Mouse (Mus musculus): ENCODE data around the gene Col1a2. TPM values are rescaled to one million over a fixed set of nuclear protein-coding genes. Genes with fewer than 3 reads are reported as not detected.

Gene Col1a2
- polyA plus RNA-seq, 1 experiment from 2014 or later = 384 TPM

DNA sequence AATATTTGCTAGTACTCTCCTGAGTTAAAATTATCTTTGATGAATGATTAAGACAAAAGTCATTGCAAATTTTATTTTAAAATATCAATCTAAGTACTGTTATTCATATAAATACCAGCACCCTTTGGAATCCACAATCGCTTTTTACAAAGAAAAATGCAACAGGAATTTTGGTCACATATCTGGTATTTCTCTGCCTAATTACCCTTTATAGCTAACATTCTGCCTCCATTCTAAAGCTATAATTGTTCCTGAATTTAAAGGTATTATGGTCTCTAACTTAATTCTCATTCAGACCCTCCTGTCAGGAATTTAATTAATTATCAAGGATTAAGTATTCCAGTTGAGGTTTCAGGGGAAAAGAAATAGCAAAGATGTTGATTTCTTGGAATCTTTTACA, 28.3 kb downstream of the Col1a2 start:
- Histone ChIP-seq H3K27ac (no peak overlapping the region), H3K27me3 (no peaks in the 10 kb centered on the region), H3K9me3 (replicated peaks) (no peaks in the 10 kb centered on the region), H3K4me2 (replicated peaks) (no peak overlapping the region), H3K4me3 (no peak overlapping the region), H3K9ac (no peak overlapping the region), H3K4me1 (no peaks in the 10 kb centered on the region), H3K36me3 (no peaks in the 10 kb centered on the region)
- no peak for ATAC-seq (ENCODE audit: low FRiP score)
- WGBS = 95% methylated on average over 1 of the region's 1 CpGs

DNA sequence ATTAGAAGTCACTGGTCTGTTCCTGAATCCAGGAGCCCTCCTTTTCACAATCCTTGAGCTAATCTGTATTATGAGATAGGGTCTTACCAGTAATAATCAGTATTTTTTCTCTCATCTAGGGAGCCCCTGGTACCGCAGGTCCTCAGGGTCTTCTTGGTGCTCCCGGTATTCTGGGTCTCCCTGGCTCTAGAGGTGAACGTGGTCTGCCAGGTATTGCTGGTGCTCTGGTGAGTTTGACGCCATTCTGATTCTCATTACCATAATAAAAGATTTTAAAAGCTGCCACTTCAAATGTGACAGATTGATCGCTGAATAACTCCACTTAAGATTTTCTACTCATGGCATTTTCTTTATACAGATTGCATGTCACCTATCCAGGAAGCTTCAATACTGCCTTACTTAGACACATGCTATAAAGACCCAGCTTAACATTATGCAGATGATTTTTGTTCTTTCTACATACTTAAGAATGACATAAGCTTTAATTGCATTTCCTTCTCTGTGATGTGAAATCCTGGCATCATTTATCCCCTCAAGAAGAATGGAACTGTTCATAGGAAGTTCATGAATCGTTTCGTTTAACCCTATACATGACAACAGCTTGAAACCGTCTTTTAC, 30.0 kb downstream of the Col1a2 start:
- ATAC-seq (ENCODE audit: low FRiP score) = no peak

DNA sequence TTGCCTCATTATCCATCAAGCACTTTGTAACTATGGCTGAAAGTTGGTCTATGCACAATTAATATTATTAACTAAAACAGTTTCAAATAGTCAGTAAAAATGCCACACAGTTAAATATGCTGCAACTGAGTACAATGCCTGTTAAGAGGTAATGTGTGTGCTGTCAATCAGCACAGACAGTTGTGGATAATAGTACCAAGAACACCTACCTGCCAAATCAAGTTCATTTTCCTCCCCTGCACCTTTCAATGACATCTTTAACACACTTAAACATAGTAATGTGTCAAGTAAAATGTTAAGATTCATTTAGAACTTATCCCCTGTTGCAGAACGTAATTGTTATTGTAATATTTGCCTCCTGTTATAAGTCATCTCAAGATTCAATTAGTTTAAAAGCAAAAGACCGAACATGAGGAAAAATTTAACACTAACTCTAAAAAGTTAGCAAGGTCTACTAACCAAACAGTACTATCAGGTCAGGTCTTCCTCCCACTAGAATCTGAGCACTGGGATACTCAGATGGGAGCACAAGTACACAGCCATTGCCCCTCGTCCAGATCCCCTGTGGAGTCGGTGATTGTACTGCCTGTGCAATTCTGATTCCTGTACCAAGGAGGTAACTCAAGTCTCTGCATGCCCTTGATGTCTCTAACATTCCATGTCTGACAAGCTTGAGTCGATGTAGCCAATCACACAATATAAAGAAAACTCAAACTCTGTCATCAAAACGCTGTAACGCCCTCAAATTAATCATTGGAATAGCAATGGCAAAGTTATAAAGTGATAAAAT, 37.5 kb downstream of the Col1a2 start:
- WGBS = 86% methylated on average over 7 of the region's 7 CpGs
- no peak for ATAC-seq (ENCODE audit: low FRiP score)
- H3K9me3 ChIP-seq (replicated peaks) = no peaks in the 10 kb centered on the region
- H3K4me1 ChIP-seq = no peaks in the 10 kb centered on the region
- H3K27me3 ChIP-seq = no peaks in the 10 kb centered on the region
- H3K27ac ChIP-seq = no peak overlapping the region
- H3K4me2 ChIP-seq (replicated peaks) = no peak overlapping the region
- no peak overlapping the region for H3K4me3 ChIP-seq
- H3K36me3 ChIP-seq = no peaks in the 10 kb centered on the region
- H3K9ac ChIP-seq = no peak overlapping the region

More for the DNA sequence above, 30.0 kb downstream of the Col1a2 start:
- Histone ChIP-seq H3K9ac (no peak overlapping the region), H3K4me2 (replicated peaks) (no peak overlapping the region), H3K27ac (no peak overlapping the region), H3K27me3 (no peaks in the 10 kb centered on the region), H3K4me1 (no peaks in the 10 kb centered on the region), H3K36me3 (no peaks in the 10 kb centered on the region), H3K4me3 (no peak overlapping the region), H3K9me3 (replicated peaks) (no peaks in the 10 kb centered on the region)
- WGBS = 82% methylated on average over 8 of the region's 8 CpGs

DNA sequence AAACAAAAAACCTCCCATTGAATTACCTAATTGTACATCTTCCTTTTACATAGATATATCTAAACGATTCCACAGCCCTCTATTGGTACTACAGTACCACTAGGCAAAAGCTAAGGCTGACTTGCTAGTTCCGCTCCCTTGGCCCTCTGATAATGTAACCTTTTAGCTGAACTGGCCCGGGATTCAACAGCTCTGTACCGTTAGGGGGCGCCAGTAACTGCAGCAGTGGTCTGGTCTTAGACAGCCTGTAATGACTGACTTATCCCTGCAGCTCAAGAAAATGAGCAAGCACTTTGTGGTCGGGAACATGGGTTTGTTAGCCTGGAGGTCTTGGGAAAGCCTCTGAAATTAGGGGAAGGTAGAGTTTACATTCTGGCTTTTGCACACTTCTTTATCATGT, 39.9 kb downstream of the Col1a2 start:
- H3K27ac ChIP-seq = no peak overlapping the region
- WGBS = 49% methylated on average over 6 of the region's 6 CpGs

DNA sequence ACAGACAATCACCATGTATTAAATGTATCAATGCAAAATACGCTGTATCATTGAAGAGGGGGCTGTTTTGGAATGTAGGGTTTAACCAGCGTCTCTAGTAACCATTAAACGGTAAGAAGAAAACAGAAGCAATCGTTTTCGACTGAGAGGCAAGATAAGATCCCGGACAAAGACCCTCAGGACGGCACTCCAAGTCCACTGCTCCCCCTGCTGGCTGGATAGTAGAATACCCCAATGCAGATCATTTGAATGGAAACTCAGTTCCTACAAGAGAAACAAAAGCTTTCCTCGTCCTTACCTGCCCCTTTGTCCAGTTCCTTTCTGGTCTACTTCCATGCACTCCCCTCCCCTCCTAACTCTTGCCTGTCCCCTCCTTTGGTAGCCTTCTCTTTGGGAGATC, 41.1 kb downstream of the Col1a2 start:
- H3K9me3 ChIP-seq (replicated peaks) = no peaks in the 10 kb centered on the region
- H3K27ac ChIP-seq = no peak overlapping the region
- H3K4me1 ChIP-seq = peaks cover 9% of the 10 kb centered on the region
- no peak overlapping the region for H3K4me3 ChIP-seq
- no peaks in the 10 kb centered on the region for H3K36me3 ChIP-seq
- H3K27me3 ChIP-seq = no peaks in the 10 kb centered on the region
- H3K4me2 ChIP-seq (replicated peaks) = no peak overlapping the region
- 47% methylated on average over 8 of the region's 8 CpGs for WGBS
- no peak for ATAC-seq (ENCODE audit: low FRiP score)
- no peak overlapping the region for H3K9ac ChIP-seq

More for the DNA sequence above, 39.9 kb downstream of the Col1a2 start:
- no peaks in the 10 kb centered on the region; the same call in 1 of the 2 replicates for H3K4me1 ChIP-seq
- no peak overlapping the region for H3K4me2 ChIP-seq (replicated peaks)
- no peaks in the 10 kb centered on the region for H3K9me3 ChIP-seq (replicated peaks)
- no peak overlapping the region for H3K4me3 ChIP-seq
- H3K9ac ChIP-seq = no peak overlapping the region
- ATAC-seq (ENCODE audit: low FRiP score) = 0 out of 2 replicates have a peak, but pooled peaks have one; percentile 43
- H3K27me3 ChIP-seq = no peaks in the 10 kb centered on the region
- no peaks in the 10 kb centered on the region for H3K36me3 ChIP-seq

DNA sequence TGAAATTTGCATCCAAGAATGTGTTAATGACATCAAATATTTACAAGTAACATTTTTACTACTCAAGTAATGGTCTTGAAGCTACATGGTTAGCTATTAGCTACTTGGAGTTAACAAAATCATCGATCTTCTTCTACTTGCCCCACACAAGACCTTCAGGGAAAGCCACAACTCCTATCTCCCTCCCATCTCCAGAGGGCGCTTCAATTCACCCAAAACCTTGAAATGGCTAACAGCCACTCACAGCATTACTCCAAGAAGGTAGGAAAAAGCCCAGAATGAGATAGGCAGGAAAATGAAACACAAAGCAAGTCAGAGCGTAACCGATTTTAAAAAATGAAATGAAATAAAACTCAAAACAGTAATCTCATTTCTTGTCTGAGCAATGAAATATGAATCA, 44.3 kb downstream of the Col1a2 start:
- Histone ChIP-seq H3K4me3 (no peak overlapping the region), H3K4me1 (peaks cover 9% of the 10 kb centered on the region), H3K36me3 (no peaks in the 10 kb centered on the region), H3K27me3 (no peaks in the 10 kb centered on the region), H3K4me2 (replicated peaks) (no peak overlapping the region), H3K9ac (no peak overlapping the region), H3K9me3 (replicated peaks) (no peaks in the 10 kb centered on the region), H3K27ac (no peak overlapping the region)
- 76% methylated on average over 4 of the region's 4 CpGs for WGBS
- no peak for ATAC-seq (ENCODE audit: low FRiP score)

DNA sequence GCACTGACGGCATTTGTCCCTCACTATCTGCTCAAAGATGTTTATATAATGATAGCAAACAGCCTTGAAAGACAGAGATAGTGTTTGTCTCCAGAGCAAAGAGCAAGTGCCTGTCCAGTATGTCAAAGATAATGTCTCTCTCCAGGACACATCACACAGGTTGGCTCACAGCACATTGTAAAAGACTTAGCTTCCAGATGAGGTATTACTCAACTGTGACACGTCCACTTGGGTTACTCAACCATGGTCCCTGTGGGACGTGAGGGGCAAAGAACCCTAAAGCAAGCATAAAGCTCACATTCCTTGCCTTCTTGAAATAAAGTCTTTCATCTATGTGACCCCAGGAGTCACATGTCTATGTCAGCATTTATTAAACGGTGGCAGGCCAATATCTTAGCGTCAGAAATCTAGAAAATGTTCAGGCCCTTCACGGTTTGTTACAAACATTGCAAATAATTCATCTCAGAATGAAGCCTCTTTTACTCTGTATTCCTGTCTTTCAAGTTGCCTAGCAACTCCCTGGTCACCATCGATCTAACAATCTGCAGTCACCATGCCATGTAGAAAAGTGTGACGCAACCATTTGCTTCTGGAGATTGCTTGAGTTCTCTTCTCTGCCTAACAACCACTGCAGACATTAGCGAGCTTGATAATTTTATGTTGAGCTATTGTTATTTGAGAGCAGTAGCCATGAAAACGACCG, 45.4 kb downstream of the Col1a2 start:
- Histone ChIP-seq H3K27me3 (no peaks in the 10 kb centered on the region), H3K9ac (no peak overlapping the region), H3K4me3 (no peak overlapping the region), H3K4me2 (replicated peaks) (no peak overlapping the region), H3K9me3 (replicated peaks) (no peaks in the 10 kb centered on the region), H3K4me1 (peaks cover 15% of the 10 kb centered on the region), H3K27ac (no peak overlapping the region), H3K36me3 (no peaks in the 10 kb centered on the region)
- WGBS = 33% methylated on average over 11 of the region's 11 CpGs
- ATAC-seq (ENCODE audit: low FRiP score) = peak; percentile 57; the same call in 1 of the 2 replicates

DNA sequence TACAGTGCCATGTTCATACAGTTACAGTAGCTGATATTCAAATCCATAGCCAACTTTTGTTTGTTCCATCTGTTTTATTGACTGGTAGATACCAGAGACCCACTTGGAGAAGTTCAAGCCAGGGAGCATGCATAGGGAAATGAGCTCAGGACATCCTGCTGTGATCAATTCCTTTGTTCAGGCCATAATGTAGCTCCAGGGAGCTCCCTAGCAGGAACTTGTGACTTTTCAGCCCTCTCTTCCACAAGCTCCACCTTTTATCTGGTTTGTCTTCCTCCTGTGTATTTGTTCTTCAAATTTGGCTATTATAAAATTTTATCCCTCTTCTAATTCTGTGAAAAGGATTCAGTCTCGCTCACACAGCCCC, 45.9 kb downstream of the Col1a2 start:
- WGBS = 34% methylated on average over 1 of the region's 1 CpGs
- no peaks in the 10 kb centered on the region for H3K9me3 ChIP-seq (replicated peaks)
- no peak overlapping the region for H3K27ac ChIP-seq
- no peak overlapping the region for H3K4me3 ChIP-seq
- H3K4me2 ChIP-seq (replicated peaks) = no peak overlapping the region
- H3K36me3 ChIP-seq = no peaks in the 10 kb centered on the region
- H3K27me3 ChIP-seq = no peaks in the 10 kb centered on the region
- H3K4me1 ChIP-seq = peaks cover 15% of the 10 kb centered on the region
- no peak for ATAC-seq (ENCODE audit: low FRiP score)
- H3K9ac ChIP-seq = no peak overlapping the region

DNA sequence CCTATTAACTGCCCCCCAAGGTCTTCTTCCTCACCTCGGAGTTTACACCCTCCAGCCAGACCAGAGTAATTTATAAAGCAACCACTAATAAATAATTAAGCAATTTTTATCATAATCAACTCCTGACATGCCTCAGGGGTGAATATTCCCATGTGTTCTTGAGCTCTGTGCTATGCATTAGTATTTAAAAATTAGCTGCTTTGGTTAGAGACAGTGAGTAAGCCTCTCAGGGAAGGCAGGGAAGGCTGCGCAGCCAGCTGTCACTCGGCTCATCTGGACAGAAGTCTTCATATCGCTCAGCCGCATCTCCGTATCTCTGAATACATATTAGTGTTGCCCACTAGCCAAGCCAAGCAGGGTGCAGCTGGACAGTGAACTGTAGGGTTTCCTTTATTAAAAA, 50.8 kb downstream of the Col1a2 start:
- H3K27ac ChIP-seq = no peak overlapping the region; the same call in 1 of the 2 replicates
- peaks cover 14% of the 10 kb centered on the region for H3K4me1 ChIP-seq
- H3K9ac ChIP-seq = no peak overlapping the region
- no peaks in the 10 kb centered on the region for H3K9me3 ChIP-seq (replicated peaks)
- ATAC-seq (ENCODE audit: low FRiP score) = peak; percentile 75
- 52% methylated on average over 6 of the region's 6 CpGs for WGBS
- no peaks in the 10 kb centered on the region for H3K27me3 ChIP-seq
- H3K4me3 ChIP-seq = no peak overlapping the region
- no peak overlapping the region for H3K4me2 ChIP-seq (replicated peaks)
- no peaks in the 10 kb centered on the region for H3K36me3 ChIP-seq

DNA sequence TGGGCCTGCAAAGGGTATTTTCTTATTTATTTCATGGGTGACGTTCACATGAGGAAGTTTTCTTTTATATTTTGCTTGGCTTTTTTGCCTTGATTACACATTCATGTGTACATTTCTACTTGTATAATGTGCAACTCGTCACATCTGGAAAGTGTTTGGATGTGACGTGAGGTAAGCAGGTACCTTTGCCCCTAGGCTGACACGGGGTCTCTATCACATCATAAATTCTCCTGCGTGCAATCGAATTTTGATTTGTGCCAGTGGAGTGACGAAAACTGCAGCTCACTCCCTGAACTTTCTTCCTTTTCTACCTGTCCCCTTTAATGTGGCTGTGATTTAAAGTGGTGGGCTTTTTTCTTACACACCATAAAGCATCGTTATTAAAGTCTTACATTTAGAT, 52.5 kb downstream of the Col1a2 start:
- no peak for ATAC-seq (ENCODE audit: low FRiP score)
- no peaks in the 10 kb centered on the region for H3K36me3 ChIP-seq
- 67% methylated on average over 8 of the region's 8 CpGs for WGBS
- H3K9ac ChIP-seq = no peak overlapping the region
- no peak overlapping the region for H3K4me3 ChIP-seq
- H3K4me2 ChIP-seq (replicated peaks) = no peak overlapping the region
- H3K9me3 ChIP-seq (replicated peaks) = no peaks in the 10 kb centered on the region
- peaks cover 17% of the 10 kb centered on the region for H3K4me1 ChIP-seq
- H3K27me3 ChIP-seq = no peaks in the 10 kb centered on the region
- no peak overlapping the region for H3K27ac ChIP-seq

DNA sequence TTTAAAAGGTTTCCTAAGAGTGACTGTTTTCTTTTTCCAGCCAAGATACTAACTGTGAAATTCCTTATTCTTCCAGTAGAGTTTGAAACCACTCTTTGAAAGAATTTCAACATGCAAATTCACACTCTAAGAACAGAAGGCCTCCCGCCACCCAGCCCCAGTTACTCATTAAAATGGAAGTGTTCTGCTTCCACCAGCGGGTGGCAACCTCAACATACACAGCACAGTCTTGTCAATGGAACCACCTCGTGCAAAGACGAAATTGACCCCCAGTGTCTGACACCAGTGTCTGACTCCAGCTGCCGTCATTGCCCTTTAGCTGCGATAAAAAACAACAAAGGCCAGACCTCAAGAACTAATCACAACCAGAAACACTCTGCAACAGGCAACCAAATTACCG, 53.1 kb downstream of the Col1a2 start:
- Histone ChIP-seq H3K27ac (no peak overlapping the region), H3K36me3 (no peaks in the 10 kb centered on the region), H3K27me3 (no peaks in the 10 kb centered on the region), H3K4me2 (replicated peaks) (no peak overlapping the region), H3K9me3 (replicated peaks) (no peaks in the 10 kb centered on the region), H3K9ac (no peak overlapping the region), H3K4me3 (no peak overlapping the region), H3K4me1 (peaks cover 17% of the 10 kb centered on the region)
- peak; percentile 68; the same call in 1 of the 2 replicates for ATAC-seq (ENCODE audit: low FRiP score)
- 7% methylated on average over 7 of the region's 7 CpGs for WGBS

DNA sequence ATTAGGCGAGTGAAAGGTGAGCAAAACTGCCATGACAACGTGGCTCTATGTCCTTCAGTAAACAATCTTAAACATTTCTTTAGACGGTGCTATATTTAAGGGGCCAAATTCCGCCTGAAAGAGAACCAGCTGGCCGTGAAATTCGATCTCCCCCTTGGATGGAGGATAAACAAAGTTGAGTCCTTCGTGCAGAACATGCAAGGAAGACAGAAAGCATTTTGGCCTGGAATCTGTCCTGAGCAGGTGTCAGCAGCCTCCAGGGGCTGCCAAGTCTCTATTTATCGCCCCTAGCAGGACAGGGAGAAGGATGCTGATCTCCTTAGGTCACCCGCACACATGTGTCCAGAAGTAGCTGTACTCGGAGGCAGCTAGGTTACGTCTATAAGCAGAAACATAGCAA, 56.5 kb downstream of the Col1a2 start:
- no peaks in the 10 kb centered on the region for H3K27me3 ChIP-seq
- H3K4me3 ChIP-seq = no peak overlapping the region
- no peak overlapping the region for H3K9ac ChIP-seq
- WGBS = 30% methylated on average over 11 of the region's 11 CpGs
- H3K36me3 ChIP-seq = no peaks in the 10 kb centered on the region
- no peaks in the 10 kb centered on the region for H3K9me3 ChIP-seq (replicated peaks)
- no peak overlapping the region for H3K4me2 ChIP-seq (replicated peaks)
- H3K27ac ChIP-seq = no peak overlapping the region
- peaks cover 11% of the 10 kb centered on the region for H3K4me1 ChIP-seq
- ATAC-seq (ENCODE audit: low FRiP score) = no peak

Measured in hindbrain, embryonic 12.5 days (tissue).